ENCODE assay signal across 8 mouse cellular contexts in genomic region chr9:44479628-44480428, GRCm38 (mm10). TPM values are rescaled to one million over a fixed set of nuclear protein-coding genes. Genes with fewer than 3 reads are reported as not detected.
DNase-seq lines count a peak whose midpoint lies in the region; ATAC-seq lines count a peak whose summit lies in the region.

No protein-coding gene starts in this region.

- ATAC-seq in embryonic facial prominence, embryonic 14.5 days (ENCODE audit: low read depth), result peak; percentile 64
- peak; percentile 32 for ATAC-seq in kidney, embryonic 14.5 days (ENCODE audit: low FRiP score, low TSS enrichment)
- peak; percentile 41 for ATAC-seq in limb, embryonic 15.5 days (ENCODE audit: insufficient number of reproducible peaks, low FRiP score, low TSS enrichment, low read depth)
- ATAC-seq in midbrain, embryonic 16.5 days, result peak; percentile 69

- peak overlapping the region; percentile 94 for H3K4me2 ChIP-seq in embryonic facial prominence, embryonic 14.5 days (ENCODE audit: low read depth, low read length)
- H3K4me2 ChIP-seq in kidney, embryonic 14.5 days (replicated peaks; ENCODE audit: low read depth, low read length), result peak overlapping the region; percentile 95
- H3K4me2 ChIP-seq in limb, embryonic 15.5 days, result peak overlapping the region; percentile 83
- H3K4me2 ChIP-seq in midbrain, embryonic 16.5 days (ENCODE audit: low read length), result peak overlapping the region; percentile 64

- H3K9me3 ChIP-seq in embryonic facial prominence, embryonic 14.5 days (ENCODE audit: control insufficient read depth, low read length), result no peaks in the 10 kb centered on the region
- H3K9me3 ChIP-seq in heart, embryonic 10.5 days, result no peaks in the 10 kb centered on the region
- no peaks in the 10 kb centered on the region for H3K9me3 ChIP-seq in kidney, embryonic 14.5 days (ENCODE audit: control insufficient read depth, low read length)
- H3K9me3 ChIP-seq in limb, embryonic 15.5 days, result no peaks in the 10 kb centered on the region
- no peaks in the 10 kb centered on the region for H3K9me3 ChIP-seq in midbrain, embryonic 16.5 days (replicated peaks; ENCODE audit: control insufficient read depth, low read length, poor library complexity, severe bottlenecking)

- H3K27ac ChIP-seq in embryonic facial prominence, embryonic 14.5 days (replicated peaks; ENCODE audit: low read depth, low read length), result peak overlapping the region; percentile 98
- peak overlapping the region; percentile 91 for H3K27ac ChIP-seq in heart, embryonic 10.5 days
- peak overlapping the region; percentile 97 for H3K27ac ChIP-seq in kidney, embryonic 14.5 days (ENCODE audit: low read depth, low read length)
- H3K27ac ChIP-seq in limb, embryonic 15.5 days, result peak overlapping the region; percentile 100
- peak overlapping the region; percentile 98 for H3K27ac ChIP-seq in midbrain, embryonic 16.5 days (ENCODE audit: low read length)

- H3K27me3 ChIP-seq in embryonic facial prominence, embryonic 14.5 days (replicated peaks; ENCODE audit: control insufficient read depth, insufficient read depth, low read length), result no peaks in the 10 kb centered on the region
- H3K27me3 ChIP-seq in heart, embryonic 10.5 days (ENCODE audit: insufficient read depth, poor library complexity, severe bottlenecking), result 0 out of 2 replicates have a peak, but pooled peaks cover 3% of the 10 kb centered on the region
- no peaks in the 10 kb centered on the region for H3K27me3 ChIP-seq in kidney, embryonic 14.5 days (ENCODE audit: control insufficient read depth, insufficient read depth, low read length)
- no peaks in the 10 kb centered on the region for H3K27me3 ChIP-seq in limb, embryonic 15.5 days
- no peaks in the 10 kb centered on the region for H3K27me3 ChIP-seq in midbrain, embryonic 16.5 days (ENCODE audit: control insufficient read depth, insufficient read depth, low read depth, low read length)

- DNase-seq in B cell, adult 2 months, result peak; percentile 77
- peak; percentile 91 for DNase-seq in adrenal gland, postnatal 36 days
- peak; percentile 95 for DNase-seq in embryonic facial prominence, embryonic 14.5 days (ENCODE audit: low spot score)
- DNase-seq in heart, embryonic 10.5 days (ENCODE audit: low spot score), result peak; percentile 92
- peak; percentile 63 to 85 for DNase-seq in spleen, postnatal 4 days (ENCODE audit: low spot score in 2 of 2)

- peak overlapping the region; percentile 83 for H3K9ac ChIP-seq in embryonic facial prominence, embryonic 14.5 days (ENCODE audit: low read depth, low read length)
- H3K9ac ChIP-seq in kidney, embryonic 14.5 days (ENCODE audit: low read depth, low read length), result peak overlapping the region; percentile 74
- H3K9ac ChIP-seq in limb, embryonic 15.5 days, result peak overlapping the region; percentile 82
- H3K9ac ChIP-seq in midbrain, embryonic 16.5 days (ENCODE audit: low read depth, low read length), result peak overlapping the region; percentile 85

- peaks cover 8% of the 10 kb centered on the region for H3K4me1 ChIP-seq in embryonic facial prominence, embryonic 14.5 days (ENCODE audit: control insufficient read depth, insufficient read depth, low read length)
- H3K4me1 ChIP-seq in heart, embryonic 10.5 days, result peaks cover 52% of the 10 kb centered on the region
- peaks cover 16% of the 10 kb centered on the region for H3K4me1 ChIP-seq in kidney, embryonic 14.5 days (ENCODE audit: control insufficient read depth, insufficient read depth, low read length)
- peaks cover 36% of the 10 kb centered on the region for H3K4me1 ChIP-seq in limb, embryonic 15.5 days
- H3K4me1 ChIP-seq in midbrain, embryonic 16.5 days (ENCODE audit: control insufficient read depth, insufficient read depth, low read length), result peaks cover 23% of the 10 kb centered on the region

- peak overlapping the region; percentile 74 for H3K4me3 ChIP-seq in embryonic facial prominence, embryonic 14.5 days (ENCODE audit: low read depth, low read length)
- H3K4me3 ChIP-seq in heart, embryonic 10.5 days, result peak overlapping the region; percentile 76
- H3K4me3 ChIP-seq in kidney, embryonic 14.5 days (ENCODE audit: low read length), result peak overlapping the region; percentile 60
- H3K4me3 ChIP-seq in limb, embryonic 15.5 days, result peak overlapping the region; percentile 77
- H3K4me3 ChIP-seq in midbrain, embryonic 16.5 days (ENCODE audit: low read depth, low read length), result peak overlapping the region; percentile 75

- H3K36me3 ChIP-seq in embryonic facial prominence, embryonic 14.5 days (ENCODE audit: control insufficient read depth, insufficient read depth, low read length), result no peaks in the 10 kb centered on the region
- H3K36me3 ChIP-seq in heart, embryonic 10.5 days, result no peaks in the 10 kb centered on the region
- no peaks in the 10 kb centered on the region for H3K36me3 ChIP-seq in kidney, embryonic 14.5 days (ENCODE audit: control insufficient read depth, insufficient read depth, low read length)
- no peaks in the 10 kb centered on the region for H3K36me3 ChIP-seq in limb, embryonic 15.5 days
- no peaks in the 10 kb centered on the region for H3K36me3 ChIP-seq in midbrain, embryonic 16.5 days (ENCODE audit: control insufficient read depth, insufficient read depth, low read length)

- WGBS in embryonic facial prominence, embryonic 14.5 days, result under 1% methylated on average over 26 of the region's 26 CpGs
- WGBS in heart, embryonic 10.5 days, result under 1% methylated on average over 26 of the region's 26 CpGs
- WGBS in kidney, embryonic 14.5 days, result under 1% methylated on average over 26 of the region's 26 CpGs
- WGBS in limb, embryonic 15.5 days, result under 1% methylated on average over 26 of the region's 26 CpGs
- WGBS in midbrain, embryonic 16.5 days, result under 1% methylated on average over 26 of the region's 26 CpGs

RNA-seq across cellular contexts. Expression of gene Bcl9l, which starts 2.8 kb away (rescaled TPM):
- 10 to 100 TPM; 47.6 to 51.8 TPM for total RNA-seq in adrenal gland, postnatal 36 days (2021)
- polyA plus RNA-seq in embryonic facial prominence, embryonic 14.5 days (2014; fragmentation: Nextera tagmentation; extraction: Ambion mirVana), result 16.9 and 18.7 TPM in 2 replicates
- polyA plus RNA-seq in heart, embryonic 10.5 days (2016; fragmentation: Nextera tagmentation; extraction: Ambion mirVana), result 7.6 and 9.6 TPM in 2 replicates
- polyA plus RNA-seq in kidney, embryonic 14.5 days (2014; fragmentation: Nextera tagmentation; extraction: Ambion mirVana), result 14.5 and 14.6 TPM in 2 replicates
- polyA plus RNA-seq in limb, embryonic 15.5 days (2015; fragmentation: Nextera tagmentation; extraction: Ambion mirVana), result 16.8 and 18.5 TPM in 2 replicates
- polyA plus RNA-seq in midbrain, embryonic 16.5 days (2015; fragmentation: Nextera tagmentation; extraction: Ambion mirVana), result 10.7 and 10.8 TPM in 2 replicates

RNA-seq across cellular contexts. Expression of gene Upk2, which starts 25.1 kb away (rescaled TPM):
- total RNA-seq in adrenal gland, postnatal 36 days (2021), result not detected
- 1.7 and 2.3 TPM in 2 replicates for polyA plus RNA-seq in embryonic facial prominence, embryonic 14.5 days (2014; fragmentation: Nextera tagmentation; extraction: Ambion mirVana)
- polyA plus RNA-seq in heart, embryonic 10.5 days (2016; fragmentation: Nextera tagmentation; extraction: Ambion mirVana), result 0.26 TPM in 1 of 2 replicates, not detected in the other
- polyA plus RNA-seq in kidney, embryonic 14.5 days (2014; fragmentation: Nextera tagmentation; extraction: Ambion mirVana), result 0.30 and 0.39 TPM in 2 replicates
- 0.37 and 0.45 TPM in 2 replicates for polyA plus RNA-seq in limb, embryonic 15.5 days (2015; fragmentation: Nextera tagmentation; extraction: Ambion mirVana)
- not detected in 2 replicates for polyA plus RNA-seq in midbrain, embryonic 16.5 days (2015; fragmentation: Nextera tagmentation; extraction: Ambion mirVana)

RNA-seq across cellular contexts. Expression of gene Foxr1, which starts 38.9 kb away (rescaled TPM):
- not detected for total RNA-seq in adrenal gland, postnatal 36 days (2021)
- polyA plus RNA-seq in embryonic facial prominence, embryonic 14.5 days (2014; fragmentation: Nextera tagmentation; extraction: Ambion mirVana), result not detected in 2 replicates
- polyA plus RNA-seq in heart, embryonic 10.5 days (2016; fragmentation: Nextera tagmentation; extraction: Ambion mirVana), result not detected in 2 replicates
- not detected in 2 replicates for polyA plus RNA-seq in kidney, embryonic 14.5 days (2014; fragmentation: Nextera tagmentation; extraction: Ambion mirVana)
- not detected in 2 replicates for polyA plus RNA-seq in limb, embryonic 15.5 days (2015; fragmentation: Nextera tagmentation; extraction: Ambion mirVana)
- not detected in 2 replicates for polyA plus RNA-seq in midbrain, embryonic 16.5 days (2015; fragmentation: Nextera tagmentation; extraction: Ambion mirVana)

Comparison
In these comparisons a context has a peak if more than half of its experiments do, and no peak if none do; other contexts are left out.
1. Peak in every context shown above with its lines: DNase-seq, ATAC-seq, H3K4me3 ChIP-seq and H3K27ac ChIP-seq.